Mouse (Mus musculus) C2C12 (cell line): ENCODE measurements around the gene Hdac4. TPM values are rescaled to one million over a fixed set of nuclear protein-coding genes. Genes with fewer than 3 reads are reported as not detected.

Experiments
- H3K27me3 ChIP-seq: one replicate; pipeline ENCODE4 v1.6.1; 2011; ENCODE audit not compliant: control insufficient read depth, insufficient read depth, insufficient read length
- H3K36me3 ChIP-seq: one replicate; pipeline ENCODE4 v1.6.1; 2011; ENCODE audit not compliant: control insufficient read depth, insufficient read depth
- H3K4me3 ChIP-seq: one replicate; pipeline ENCODE4 v1.5.1; 2011; ENCODE audit warnings: mild to moderate bottlenecking, control low read depth; ENCODE audit not compliant: poor library complexity, insufficient read depth, severe bottlenecking
- H3K79me2 ChIP-seq: one replicate; pipeline ENCODE4 v1.6.1; 2011; ENCODE audit not compliant: control insufficient read depth, insufficient read depth
- H3K79me3 ChIP-seq: one replicate; pipeline ENCODE4 v1.6.1; 2011; ENCODE audit warnings: low read depth, control low read depth
- H3ac ChIP-seq: one replicate; pipeline ENCODE3; 2011; ENCODE audit warnings: low read depth; ENCODE audit not compliant: control insufficient read depth, insufficient read length
- CEBPB ChIP-seq: IDR thresholded peaks from one replicate; pipeline ENCODE4 v1.6.1; 2011; ENCODE audit warnings: low read depth, mild to moderate bottlenecking, control low read depth, moderate library complexity
- CTCF ChIP-seq: IDR thresholded peaks from one replicate; pipeline ENCODE4 v1.5.1; 2011; ENCODE audit not compliant: control insufficient read depth, insufficient read depth, insufficient read length
- FOSL1 ChIP-seq: IDR thresholded peaks from one replicate; pipeline ENCODE4 v1.8.0; 2011; ENCODE audit warnings: mild to moderate bottlenecking, low read length; ENCODE audit not compliant: poor library complexity, insufficient read depth, severe bottlenecking
- MAX ChIP-seq: IDR thresholded peaks from one replicate; pipeline ENCODE4 v1.6.1; 2011; ENCODE audit warnings: mild to moderate bottlenecking, control low read depth
- MYOD1 ChIP-seq: IDR thresholded peaks from one replicate; pipeline ENCODE4 v1.6.1; 2011; ENCODE audit warnings: low read depth; ENCODE audit not compliant: control insufficient read depth, insufficient read length
- MYOG ChIP-seq: IDR thresholded peaks from one replicate; pipeline ENCODE4 v1.6.1; 2011; ENCODE audit not compliant: control insufficient read depth, insufficient read length; ENCODE audit errors: extremely low read depth
- USF1 ChIP-seq: IDR thresholded peaks from one replicate; pipeline ENCODE4 v1.6.1; 2011; ENCODE audit warnings: low read depth, mild to moderate bottlenecking, control low read depth, moderate library complexity
- polyA plus RNA-seq: library from polyadenylated mRNA; unstranded; fragments of >200 nt; fragmentation: generic; extraction: Trizol; gene quantifications from one replicate; pipeline ENCODE4 v1.2.1, GENCODE M21; 2012; ENCODE audit warnings: missing spikeins

Hdac4 gene
- polyA plus RNA-seq, 1 experiment: 9.6 TPM

DNA sequence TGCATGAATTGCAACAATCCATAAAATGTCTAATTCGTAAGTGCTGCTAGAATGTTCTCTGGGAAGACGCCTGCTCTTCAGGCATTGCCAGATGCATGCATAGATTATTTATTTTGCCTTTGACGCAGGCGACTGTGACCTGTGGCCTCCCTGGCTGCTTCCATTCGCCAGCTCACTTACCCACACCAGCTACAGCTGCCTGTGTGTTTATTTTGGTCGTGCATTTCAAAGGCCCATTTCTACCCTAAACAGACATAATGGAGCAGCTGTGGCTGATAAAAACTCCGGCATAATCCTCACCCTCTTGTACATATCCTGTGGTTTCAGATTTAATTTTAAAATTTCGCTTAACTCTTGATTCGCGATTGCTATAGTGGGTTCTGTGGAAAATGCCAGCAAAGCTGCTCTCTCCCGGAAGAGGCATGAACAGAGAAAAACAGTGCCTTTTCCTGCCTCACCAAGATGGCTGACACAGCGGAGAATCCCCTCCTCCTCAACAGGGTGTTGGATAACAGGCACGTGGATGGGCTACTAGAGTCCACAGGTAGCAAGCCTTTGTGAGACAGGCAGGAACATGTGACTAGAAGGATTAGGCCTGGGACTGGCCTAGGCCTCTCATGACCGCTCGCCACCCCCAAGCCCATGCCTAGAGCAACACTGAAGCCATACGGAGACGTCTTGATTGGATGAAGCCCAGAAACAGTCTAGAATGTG, 7.3 kb upstream of the Hdac4 start:
- no peak overlapping the region for H3K4me3 ChIP-seq
- no peaks in the 10 kb centered on the region for H3K79me2 ChIP-seq
- TF ChIP-seq CTCF: no peak
- peak; percentile 88 for TF ChIP-seq MYOD1
- no peaks in the 10 kb centered on the region for H3K36me3 ChIP-seq
- H3ac ChIP-seq: no peak overlapping the region
- H3K27me3 ChIP-seq: no peaks in the 10 kb centered on the region
- H3K79me3 ChIP-seq: no peaks in the 10 kb centered on the region

- Histone ChIP-seq H3K79me2 (no peaks in the 10 kb centered on the region), H3K27me3 (no peaks in the 10 kb centered on the region), H3ac (no peak overlapping the region), H3K4me3 (no peak overlapping the region), H3K36me3 (no peaks in the 10 kb centered on the region), H3K79me3 (no peaks in the 10 kb centered on the region)
- TF ChIP-seq USF1 (no peak), CTCF (no peak), FOSL1 (no peak), MYOG (no peak), MAX (no peak), CEBPB (no peak), MYOD1 (no peak)
Measured at GRCm38 (mm10) chr1:92190463-92190862, 5.0 kb downstream of the Hdac4 start.

DNA sequence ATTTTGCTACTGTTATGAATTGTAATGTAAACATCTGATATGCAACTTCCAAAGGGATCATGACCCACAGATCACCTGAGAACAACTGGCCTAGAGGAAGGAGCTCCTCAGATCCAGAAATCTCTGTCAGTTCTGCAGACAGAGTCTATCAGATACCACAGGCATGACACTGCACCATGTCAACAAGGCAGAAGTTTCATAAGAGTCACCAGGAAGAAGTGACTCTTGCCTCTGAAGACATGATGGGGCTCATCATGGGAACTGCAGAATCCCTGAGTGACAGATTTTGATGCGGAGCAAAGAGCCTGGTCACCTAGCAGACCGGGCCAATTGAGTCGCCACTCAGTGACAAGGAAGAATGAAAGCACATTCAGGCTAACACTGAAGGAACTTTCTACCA, 8.4 kb downstream of the Hdac4 start:
- no peaks in the 10 kb centered on the region for H3K79me3 ChIP-seq
- H3K79me2 ChIP-seq: no peaks in the 10 kb centered on the region
- H3K4me3 ChIP-seq: no peak overlapping the region
- H3K27me3 ChIP-seq: no peaks in the 10 kb centered on the region
- no peak for TF ChIP-seq CTCF
- no peak for TF ChIP-seq FOSL1
- no peak for TF ChIP-seq MAX
- no peak for TF ChIP-seq USF1
- no peak for TF ChIP-seq CEBPB
- no peak for TF ChIP-seq MYOG
- no peak for TF ChIP-seq MYOD1
- no peak overlapping the region for H3ac ChIP-seq
- no peaks in the 10 kb centered on the region for H3K36me3 ChIP-seq

DNA sequence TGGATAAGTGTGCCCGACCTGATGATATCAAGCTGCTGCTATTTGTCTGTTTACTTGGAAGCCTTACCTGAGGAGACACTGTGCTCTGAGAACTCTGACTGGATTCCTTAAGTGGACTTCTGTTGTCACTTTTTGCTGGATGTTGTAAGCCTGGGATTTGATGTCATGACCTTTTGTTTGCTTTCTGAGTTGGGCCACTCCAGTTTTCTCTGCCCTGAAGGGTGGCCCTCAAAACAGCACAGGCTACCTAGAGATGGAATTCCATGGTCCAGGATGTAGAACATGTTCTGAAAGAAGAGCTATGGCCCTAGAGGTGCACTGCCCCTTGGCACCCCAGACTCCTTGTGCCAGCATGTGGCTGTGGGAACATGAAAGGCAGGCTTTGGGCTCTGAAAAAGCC, 10.9 kb downstream of the Hdac4 start:
- TF ChIP-seq CTCF (no peak), MYOG (no peak), USF1 (no peak), MYOD1 (no peak), MAX (no peak), FOSL1 (no peak), CEBPB (no peak)
- H3K36me3 ChIP-seq: no peaks in the 10 kb centered on the region
- H3K79me2 ChIP-seq: peaks cover under 1% of the 10 kb centered on the region
- H3K4me3 ChIP-seq: no peak overlapping the region
- no peak overlapping the region for H3ac ChIP-seq
- no peaks in the 10 kb centered on the region for H3K79me3 ChIP-seq
- no peaks in the 10 kb centered on the region for H3K27me3 ChIP-seq

DNA sequence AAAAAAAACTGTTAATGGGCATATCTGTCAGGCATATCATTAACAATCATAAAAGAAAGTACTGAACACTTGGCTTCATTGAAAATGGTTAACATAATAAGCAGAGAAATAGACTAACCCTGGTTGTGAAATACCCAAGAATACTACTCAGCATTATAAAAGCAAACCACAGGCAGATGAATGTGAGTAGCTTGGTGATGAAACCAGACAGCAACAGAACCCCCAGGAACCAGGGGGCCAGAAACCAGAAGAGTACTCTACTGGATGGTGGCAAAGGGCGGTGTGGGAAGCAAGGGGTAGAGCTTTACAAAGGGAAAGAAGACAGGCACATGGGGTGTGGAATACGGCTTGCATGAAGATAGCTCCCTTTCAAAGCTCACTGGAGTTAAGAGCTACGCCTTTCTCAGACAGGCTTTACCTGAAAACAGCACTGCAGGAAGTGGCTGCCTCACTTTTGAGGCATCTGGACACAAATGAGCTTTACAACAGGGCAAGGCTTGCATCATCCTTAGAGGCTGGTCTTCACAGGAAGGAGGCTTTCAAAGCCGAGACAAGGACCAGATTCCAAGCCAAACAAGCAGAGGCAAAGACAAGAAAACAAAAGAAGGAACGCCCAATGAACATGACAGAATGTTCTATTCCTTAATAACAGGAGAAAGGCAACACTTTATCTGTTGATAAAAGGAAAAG, 12.3 kb downstream of the Hdac4 start:
- Histone ChIP-seq H3K27me3 (no peaks in the 10 kb centered on the region), H3K4me3 (no peak overlapping the region), H3K79me2 (peaks cover 14% of the 10 kb centered on the region), H3K79me3 (peaks cover 3% of the 10 kb centered on the region), H3ac (no peak overlapping the region), H3K36me3 (no peaks in the 10 kb centered on the region)
- no peak for TF ChIP-seq MAX
- TF ChIP-seq MYOD1: no peak
- no peak for TF ChIP-seq MYOG
- TF ChIP-seq CEBPB: no peak
- no peak for TF ChIP-seq USF1
- no peak for TF ChIP-seq CTCF
- no peak for TF ChIP-seq FOSL1

DNA sequence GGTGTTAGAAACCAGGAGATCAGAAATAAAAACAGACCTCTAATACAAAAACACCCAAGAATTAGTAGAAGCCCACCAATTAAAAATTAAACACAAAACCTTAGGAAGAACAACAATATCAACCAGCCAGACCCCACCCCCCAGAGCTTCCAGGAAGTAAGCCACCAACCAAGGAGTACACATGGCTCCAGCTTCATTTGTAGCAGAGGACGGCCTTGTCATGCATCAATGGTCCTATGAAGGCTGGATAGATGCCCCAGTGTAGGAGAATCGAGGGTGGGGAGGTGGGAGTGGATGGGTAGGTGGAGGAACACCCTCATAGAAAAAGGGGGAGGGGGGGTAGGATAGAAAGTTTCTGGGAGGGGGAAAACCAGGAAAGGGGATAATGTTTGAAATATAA, 13.5 kb downstream of the Hdac4 start:
- Histone ChIP-seq H3ac (no peak overlapping the region), H3K79me3 (peaks cover 7% of the 10 kb centered on the region), H3K79me2 (peaks cover 27% of the 10 kb centered on the region), H3K4me3 (no peak overlapping the region), H3K27me3 (no peaks in the 10 kb centered on the region), H3K36me3 (no peaks in the 10 kb centered on the region)
- TF ChIP-seq MAX: no peak
- no peak for TF ChIP-seq FOSL1
- no peak for TF ChIP-seq CEBPB
- TF ChIP-seq MYOG: no peak
- TF ChIP-seq CTCF: no peak
- no peak for TF ChIP-seq MYOD1
- no peak for TF ChIP-seq USF1
